Mouse (Mus musculus) right cerebral cortex, postnatal 10 days (tissue): Measurements from ENCODE around the gene Atp6v1g1.

Experiments used
- DNase-seq, 2 experiments: peaks; one replicate each; pipeline ENCODE4 v3.0.0; 2021; ENCODE audit warnings: low spot score in 2 of 2

The Atp6v1g1 gene

DNA sequence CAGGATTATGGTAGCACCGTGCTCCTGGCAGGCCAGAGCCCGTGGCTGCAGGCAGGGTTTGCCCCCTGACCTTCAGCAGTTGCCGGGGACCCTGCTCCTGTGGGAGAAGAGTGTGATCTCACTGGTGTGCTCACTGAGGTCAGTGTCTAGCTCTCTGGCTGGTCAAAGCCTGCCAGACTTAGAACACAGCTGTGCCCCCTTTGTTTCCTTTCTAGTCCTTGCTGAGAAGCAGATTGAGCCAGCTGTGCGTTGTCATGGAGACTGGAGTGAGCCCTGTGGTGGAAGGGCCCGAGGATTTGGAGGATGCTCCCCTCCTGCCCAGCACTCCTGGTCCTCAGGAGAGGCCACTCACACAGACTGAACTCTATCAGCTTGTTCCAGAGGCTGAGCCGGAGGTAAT is 35.5 kb downstream of the Atp6v1g1 start:
- DNase-seq: peak; percentile 47 to 54

DNA sequence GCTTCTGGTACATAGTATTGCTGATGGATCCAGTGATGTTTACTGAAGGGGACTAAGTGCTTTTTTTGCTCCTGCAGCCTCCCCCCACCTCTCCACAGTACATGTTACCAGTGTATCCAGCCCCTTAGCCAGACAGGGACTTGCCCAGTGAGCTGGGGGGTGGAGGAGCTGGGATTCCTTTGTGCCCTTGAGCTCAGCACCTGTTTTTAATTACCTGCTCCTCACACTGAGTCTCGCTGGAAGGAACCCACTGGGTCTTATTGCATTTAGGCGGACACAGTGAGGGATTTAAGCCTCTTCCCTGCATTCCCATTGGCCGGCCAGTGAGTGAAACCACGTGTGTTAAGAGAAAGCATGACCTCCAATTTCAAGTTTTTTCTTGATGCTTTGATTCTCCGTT is 38.0 kb downstream of the Atp6v1g1 start:
- DNase-seq: no peak

DNA sequence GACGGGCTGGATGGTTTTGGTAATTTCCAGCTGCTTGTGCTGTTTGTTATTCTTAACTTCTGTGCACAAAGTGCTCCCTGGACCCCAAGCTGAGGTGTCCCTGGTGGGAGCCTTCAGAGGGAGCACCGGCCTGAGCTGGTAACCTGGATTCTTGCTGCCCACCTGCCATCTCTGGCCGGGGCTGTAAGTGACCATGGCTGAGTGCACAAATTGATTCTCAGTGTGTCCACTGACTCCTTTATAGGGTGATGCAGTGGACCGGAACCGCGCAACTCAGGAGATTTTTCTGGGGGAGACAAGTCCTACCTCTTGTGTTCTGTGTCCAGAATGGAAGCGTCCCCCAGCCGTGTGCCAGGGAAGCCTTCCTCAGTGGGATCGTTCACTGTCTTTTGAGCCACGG is 40.6 kb downstream of the Atp6v1g1 start:
- DNase-seq: no peak

DNA sequence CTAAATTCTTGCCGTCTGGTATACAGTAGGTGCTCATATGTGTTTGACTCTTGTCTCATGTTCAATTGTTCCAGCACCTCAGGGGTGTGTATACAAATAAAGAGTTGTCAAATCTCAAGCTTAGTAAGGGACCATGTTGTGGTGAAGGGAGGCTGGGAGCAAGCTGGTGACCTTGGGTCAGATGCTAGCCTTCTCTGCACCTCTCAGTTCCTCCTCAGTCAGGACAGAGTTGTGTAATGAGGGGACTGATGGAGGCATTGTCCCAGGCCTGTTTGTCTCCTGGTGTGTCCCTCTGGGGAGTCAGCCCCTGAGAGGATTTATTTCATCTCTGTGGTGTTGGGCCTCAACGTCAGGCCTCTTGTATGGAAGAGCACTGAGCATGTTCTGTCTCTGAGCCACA is 41.7 kb downstream of the Atp6v1g1 start:
- DNase-seq: no peak

DNA sequence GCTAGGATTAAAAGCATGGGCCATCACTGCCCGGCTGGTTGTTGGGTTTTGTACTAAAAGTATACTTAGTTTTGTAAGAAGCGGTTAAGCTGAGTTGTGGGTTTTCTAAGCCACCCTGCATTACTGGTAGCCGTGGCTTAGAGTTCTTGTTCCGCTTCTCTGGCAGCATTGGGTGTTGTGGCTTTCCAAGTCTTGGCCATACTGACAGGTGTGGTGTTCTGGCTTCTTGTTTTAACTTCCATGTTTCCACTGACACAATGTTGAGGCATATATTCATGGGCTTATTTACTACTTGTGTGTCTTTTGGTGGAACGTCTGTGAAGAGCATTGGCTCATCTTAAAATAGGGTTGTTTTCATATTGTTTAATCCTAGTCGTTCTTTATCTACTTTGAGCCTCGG is 45.4 kb downstream of the Atp6v1g1 start:
- DNase-seq: no peak

DNA sequence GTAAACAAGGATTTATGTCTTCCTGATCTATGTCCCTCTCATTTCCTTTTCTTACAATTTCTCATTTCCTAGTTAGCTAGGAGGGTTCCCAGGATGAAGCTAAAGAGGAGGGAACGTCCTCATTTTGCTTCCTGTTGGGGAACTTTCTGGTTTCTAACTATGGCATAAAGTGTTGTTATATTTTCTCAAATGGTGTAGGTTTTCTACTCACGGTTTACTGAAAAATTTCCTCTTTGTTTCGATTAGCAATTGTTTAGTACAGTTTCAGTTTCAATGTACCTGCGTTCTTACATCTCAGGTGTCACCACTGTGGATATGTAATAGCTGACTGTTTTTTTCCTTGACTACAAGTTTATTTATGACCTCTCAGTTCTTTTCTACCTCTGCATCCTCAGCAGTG is 46.0 kb downstream of the Atp6v1g1 start:
- no peak for DNase-seq

DNA sequence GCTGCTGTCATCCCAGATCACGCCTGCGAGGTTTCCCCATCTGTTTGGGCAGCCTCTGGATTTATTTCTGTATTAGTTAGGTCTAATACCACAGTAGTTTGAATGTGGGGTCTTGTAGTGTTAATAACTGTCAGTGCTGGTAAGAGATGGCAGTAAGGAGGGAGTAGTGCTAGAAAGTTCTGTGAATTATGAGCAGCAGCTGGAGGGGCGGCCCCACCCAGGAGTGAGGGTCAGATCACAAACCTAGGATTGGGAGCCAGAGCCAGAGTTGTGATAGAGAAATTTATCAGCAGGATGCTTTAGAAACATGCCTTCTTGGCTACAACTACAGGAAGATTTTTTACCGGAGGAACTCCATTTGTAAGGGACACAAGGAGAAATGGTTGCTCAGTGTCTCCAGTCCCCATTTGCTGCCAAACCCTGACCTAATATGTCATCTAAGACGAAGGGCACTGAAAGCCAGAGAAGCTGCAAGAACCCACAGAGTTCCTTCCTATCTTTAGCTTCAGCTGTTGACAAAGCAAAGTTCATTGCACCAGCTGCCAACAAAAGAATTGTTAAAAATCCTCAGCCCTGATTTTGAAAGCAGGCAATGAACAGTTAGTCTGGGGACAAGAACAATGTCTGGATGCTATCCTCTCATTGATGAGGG is 50.0 kb downstream of the Atp6v1g1 start:
- DNase-seq: no peak

DNA sequence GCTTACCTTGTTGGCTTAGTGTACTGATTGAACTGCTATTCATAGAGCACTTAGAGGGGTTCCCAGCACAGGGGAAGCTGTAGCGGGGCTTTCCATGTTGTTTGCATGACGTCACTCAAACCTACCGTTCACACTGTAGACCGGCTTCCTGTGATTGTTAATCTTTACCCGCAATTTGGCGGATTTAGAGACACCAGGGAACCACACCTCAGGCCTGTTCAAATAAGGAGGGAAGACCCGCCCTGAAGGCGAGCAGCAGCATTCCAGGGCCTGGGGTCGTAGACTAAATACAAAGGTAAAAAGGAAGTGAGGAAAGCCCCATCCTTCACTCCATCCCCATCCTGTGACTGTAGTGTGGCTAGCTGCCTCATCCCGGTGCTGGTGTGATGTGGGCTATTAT is 50.7 kb downstream of the Atp6v1g1 start:
- no peak for DNase-seq

DNA sequence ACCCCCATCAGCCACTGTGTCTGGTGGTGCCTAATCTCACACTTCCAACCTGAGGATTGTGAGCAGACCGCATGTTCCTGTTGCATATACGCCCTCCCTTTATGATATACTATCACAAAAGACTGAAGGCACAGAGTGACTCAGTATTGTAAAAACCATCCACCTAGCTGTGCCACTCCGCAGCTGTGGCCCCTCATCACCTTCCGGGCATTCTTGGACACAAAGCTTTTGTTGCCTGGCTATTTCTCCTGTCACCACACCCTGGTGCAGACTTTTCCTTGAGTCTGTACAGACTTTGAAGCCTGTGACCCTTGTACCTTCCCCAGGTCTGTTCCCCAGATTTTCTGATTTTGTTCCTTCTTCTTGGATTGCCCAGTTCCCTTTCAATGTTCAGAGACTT is 51.4 kb downstream of the Atp6v1g1 start:
- DNase-seq: no peak
